In genomic region chr10:127338930-127339682, GRCm38 (mm10) we compare ENCODE assay signal across 8 mouse cellular contexts. TPM values are rescaled to one million over a fixed set of nuclear protein-coding genes. Genes with fewer than 3 reads are reported as not detected.
DNase-seq lines count a peak whose midpoint lies in the region; ATAC-seq lines count a peak whose summit lies in the region.

No protein-coding gene starts in this region.

- peaks cover 37% of the 10 kb centered on the region for H3K4me1 ChIP-seq in hindbrain, embryonic 13.5 days (replicated peaks)

- peak overlapping the region; percentile 35 for H3K4me3 ChIP-seq in hindbrain, embryonic 13.5 days

- no peaks in the 10 kb centered on the region for H3K36me3 ChIP-seq in hindbrain, embryonic 13.5 days

- H3K4me2 ChIP-seq in hindbrain, embryonic 13.5 days: peak overlapping the region; percentile 61

- peak; percentile 76 for ATAC-seq in hindbrain, embryonic 13.5 days (ENCODE audit: low FRiP score)

- peak; percentile 95 for DNase-seq in R1 (ENCODE audit: low read depth, low spot score)
- DNase-seq in cerebellum, postnatal 14 days: peak; percentile 94 to 95
- DNase-seq in frontal cortex, postnatal 14 days (ENCODE audit: low spot score in 2 of 2): peak; percentile 66 to 87
- DNase-seq in layer of hippocampus, postnatal 25 days (ENCODE audit: extremely low spot score in 1 of 2, low spot score in 1 of 2): peak; percentile 65 to 83
- peak; percentile 96 for DNase-seq in lung, postnatal 36 days
- peak; percentile 95 for DNase-seq in retina, postnatal 1 day
- peak; percentile 90 for DNase-seq in urinary bladder, postnatal 14 days (ENCODE audit: low spot score)

- 0% methylated on average over 24 of the region's 31 CpGs for WGBS in hindbrain, embryonic 13.5 days

- no peaks in the 10 kb centered on the region for H3K9me3 ChIP-seq in hindbrain, embryonic 13.5 days

- peaks cover 51% of the 10 kb centered on the region for H3K27me3 ChIP-seq in hindbrain, embryonic 13.5 days

- no peak overlapping the region for H3K9ac ChIP-seq in hindbrain, embryonic 13.5 days

- H3K27ac ChIP-seq in hindbrain, embryonic 13.5 days: peak overlapping the region; percentile 35; the same call in 1 of the 2 replicates

RNA-seq across cellular contexts. Expression of gene Gli1, which starts 2.7 kb away (rescaled TPM):
- polyA plus RNA-seq in hindbrain, embryonic 13.5 days (2015; fragmentation: Nextera tagmentation; extraction: Ambion mirVana): 1.6 and 1.8 TPM in 2 replicates
- total RNA-seq in layer of hippocampus, postnatal 25 days (2021): 1 to 10 TPM; 2.1 to 3.3 TPM

RNA-seq across cellular contexts. Expression of gene Inhbe, which starts 15.1 kb away (rescaled TPM):
- not detected in 2 replicates for polyA plus RNA-seq in hindbrain, embryonic 13.5 days (2015; fragmentation: Nextera tagmentation; extraction: Ambion mirVana)
- not detected for total RNA-seq in layer of hippocampus, postnatal 25 days (2021)

RNA-seq across cellular contexts. Expression of gene Arhgap9, which starts 17.3 kb away (rescaled TPM):
- 1.0 and 1.1 TPM in 2 replicates for polyA plus RNA-seq in hindbrain, embryonic 13.5 days (2015; fragmentation: Nextera tagmentation; extraction: Ambion mirVana)
- 1 to 10 TPM in 1 of 2 experiments, under 1 TPM in 1; 0.89 to 1.1 TPM for total RNA-seq in layer of hippocampus, postnatal 25 days (2021)

RNA-seq across cellular contexts. Expression of gene Mars, which starts 27.5 kb away (rescaled TPM):
- 116 and 119 TPM in 2 replicates for polyA plus RNA-seq in hindbrain, embryonic 13.5 days (2015; fragmentation: Nextera tagmentation; extraction: Ambion mirVana)
- 10 to 100 TPM; 57.1 to 59.4 TPM for total RNA-seq in layer of hippocampus, postnatal 25 days (2021)

RNA-seq across cellular contexts. Expression of gene Inhbc, which starts 31.1 kb away (rescaled TPM):
- 0.09 TPM in 1 of 2 replicates, not detected in the other for polyA plus RNA-seq in hindbrain, embryonic 13.5 days (2015; fragmentation: Nextera tagmentation; extraction: Ambion mirVana)
- not detected for total RNA-seq in layer of hippocampus, postnatal 25 days (2021)

Comparison
In these comparisons a context has a peak if more than half of its experiments do, and no peak if none do; other contexts are left out.
1. Peak in every context shown above with its lines: DNase-seq, ATAC-seq, H3K4me3 ChIP-seq and H3K27ac ChIP-seq.